7 mouse cellular contexts compared by ENCODE assay signal in genomic region chr9:69368071-69368470, GRCm38 (mm10). TPM values are rescaled to one million over a fixed set of nuclear protein-coding genes. Genes with fewer than 3 reads are reported as not detected.
DNase-seq lines count a peak whose midpoint lies in the region; ATAC-seq and TF ChIP-seq lines count a peak whose summit lies in the region.

No protein-coding gene starts in this region.

- in situ Hi-C loops in CH12.LX (cut with MboI; ENCODE audit: low pct_ligation_motif_present, low pct_unique_long_range_greater_than_20kb, low sequenced_read_pairs), result no loop called here

- no peaks in the 10 kb centered on the region for H3K9me3 ChIP-seq in CH12.LX (replicated peaks; ENCODE audit: low read length)
- no peaks in the 10 kb centered on the region for H3K9me3 ChIP-seq in liver, postnatal 0 days (ENCODE audit: low read length)

- no peak overlapping the region for H3ac ChIP-seq in C2C12 (ENCODE audit: control insufficient read depth, insufficient read length, low read depth)

- no peak for TF ChIP-seq POLR2A in CH12.LX (IDR thresholded peaks at IDR 0.05; ENCODE audit: low read depth, low read length)
- no peak for TF ChIP-seq POLR2A in brain, embryonic 14.5 days (IDR thresholded peaks at IDR 0.05; ENCODE audit: borderline replicate concordance, extremely low read depth, insufficient read depth, insufficient read length, poor library complexity, severe bottlenecking)

- H3K79me2 ChIP-seq in C2C12 (ENCODE audit: control insufficient read depth, insufficient read depth) (no peaks in the 10 kb centered on the region), CH12.LX (replicated peaks; ENCODE audit: control insufficient read depth, extremely low read depth, insufficient read depth, poor library complexity, severe bottlenecking) (no peaks in the 10 kb centered on the region)

- no peak overlapping the region for H3K27ac ChIP-seq in CH12.LX (ENCODE audit: insufficient read depth, low read depth)
- H3K27ac ChIP-seq in liver, postnatal 0 days (ENCODE audit: low read depth), result no peak overlapping the region

- H3K27me3 ChIP-seq in C2C12 (ENCODE audit: control insufficient read depth, insufficient read depth, insufficient read length), result peaks cover 10% of the 10 kb centered on the region
- H3K27me3 ChIP-seq in CH12.LX (replicated peaks), result no peaks in the 10 kb centered on the region
- no peaks in the 10 kb centered on the region for H3K27me3 ChIP-seq in liver, postnatal 0 days (ENCODE audit: insufficient read depth, low read length)

- H3K36me3 ChIP-seq in C2C12 (ENCODE audit: control insufficient read depth, insufficient read depth), result no peaks in the 10 kb centered on the region
- H3K36me3 ChIP-seq in CH12.LX (replicated peaks in 1 of 2; ENCODE audit: control insufficient read depth in 1 of 2, insufficient read depth in 1 of 2, low read length in 1 of 2), result peaks cover 0 to 14% of the 10 kb centered on the region in 2 experiments
- H3K36me3 ChIP-seq in liver, postnatal 0 days (replicated peaks; ENCODE audit: insufficient read depth, low read length), result peaks cover 6% of the 10 kb centered on the region; the same call in 1 of the 2 replicates

- no peak overlapping the region for H3K4me3 ChIP-seq in C2C12 (ENCODE audit: insufficient read depth, poor library complexity, severe bottlenecking)
- H3K4me3 ChIP-seq in CH12.LX (replicated peaks in 1 of 3; ENCODE audit: low read depth in 2 of 3, low read length in 2 of 3, poor library complexity in 1 of 3), result no peak overlapping the region
- no peak overlapping the region for H3K4me3 ChIP-seq in liver, postnatal 0 days (ENCODE audit: low read depth, low read length)

- dilution Hi-C loops in CH12.LX (cut with MboI; ENCODE audit: extremely low pct_ligation_motif_present, extremely low pct_unique_long_range_greater_than_20kb, low sequenced_read_pairs), result no loop called here

- H3K4me1 ChIP-seq in CH12.LX (ENCODE audit: control insufficient read depth in 1 of 2, insufficient read depth in 2 of 2), result peaks cover 0 to 12% of the 10 kb centered on the region in 2 experiments; a peak in 2 of 4 replicates
- no peaks in the 10 kb centered on the region for H3K4me1 ChIP-seq in liver, postnatal 0 days (ENCODE audit: insufficient read depth)

- H3K9ac ChIP-seq in CH12.LX (ENCODE audit: insufficient read depth, low read depth), result no peak overlapping the region
- H3K9ac ChIP-seq in liver, postnatal 0 days (replicated peaks), result no peak overlapping the region

- 66% methylated on average over 8 of the region's 8 CpGs for WGBS in liver, postnatal 0 days (ENCODE audit: insufficient replicate concordance)

- no peak for TF ChIP-seq EP300 in CH12.LX (IDR thresholded peaks at IDR 0.05; ENCODE audit: low read length)
- no peak for TF ChIP-seq EP300 in liver, postnatal 0 days (IDR thresholded peaks at IDR 0.05; ENCODE audit: low read depth)

- TF ChIP-seq CTCF in C2C12 (IDR thresholded peaks at IDR 0.05; ENCODE audit: control insufficient read depth, insufficient read depth, insufficient read length) (peak; percentile 82), CH12.LX (conservative IDR thresholded peaks at IDR 0.05 in 1 of 2, IDR thresholded peaks at IDR 0.05 in 1 of 2; ENCODE audit: low read depth in 2 of 2, low read length in 2 of 2) (peak; percentile 71 to 81)
- TF ChIP-seq CTCF in brain, embryonic 14.5 days (IDR thresholded peaks at IDR 0.05; ENCODE audit: borderline replicate concordance, extremely low read depth, insufficient read depth, insufficient read length), result peak; percentile 84
- peak; percentile 81 for TF ChIP-seq CTCF in liver, postnatal 0 days (IDR thresholded peaks at IDR 0.05; ENCODE audit: low read depth)

- no peak overlapping the region for H3K4me2 ChIP-seq in CH12.LX (ENCODE audit: insufficient read depth, low read depth, poor library complexity, severe bottlenecking)
- H3K4me2 ChIP-seq in liver, postnatal 0 days (ENCODE audit: low read depth, low read length), result no peak overlapping the region

- peak; percentile 57 for DNase-seq in CH12.LX (ENCODE audit: extremely low read depth)
- peak; percentile 47 for DNase-seq in brain, embryonic 14.5 days (ENCODE audit: low read depth)
- DNase-seq in kidney, postnatal 10 days, result peak; percentile 82
- peak; percentile 71 for DNase-seq in liver, postnatal 0 days
- DNase-seq in right cerebral cortex, postnatal 14 days, result peak; percentile 54

- peak; percentile 60 for ATAC-seq in frontal cortex, adult (ENCODE audit: low TSS enrichment)
- no peak for ATAC-seq in liver, postnatal 0 days

- peak; percentile 71 for TF ChIP-seq RAD21 in CH12.LX (IDR thresholded peaks at IDR 0.05; ENCODE audit: low read depth, low read length)

- H3K79me3 ChIP-seq in C2C12 (ENCODE audit: low read depth), result no peaks in the 10 kb centered on the region

TF ChIP-seq in C2C12, 6 proteins besides CTCF, POLR2A, EP300 and RAD21:
- TF ChIP-seq MYOD1 (IDR thresholded peaks at IDR 0.05; ENCODE audit: control insufficient read depth, insufficient read length, low read depth), result no peak
- TF ChIP-seq FOSL1 (IDR thresholded peaks at IDR 0.05; ENCODE audit: insufficient read depth, low read length, poor library complexity, severe bottlenecking), result no peak
- no peak for TF ChIP-seq MYOG (IDR thresholded peaks at IDR 0.05; ENCODE audit: control insufficient read depth, extremely low read depth, insufficient read length)
- no peak for TF ChIP-seq CEBPB (IDR thresholded peaks at IDR 0.05; ENCODE audit: low read depth)
- no peak for TF ChIP-seq MAX (IDR thresholded peaks at IDR 0.05)
- no peak for TF ChIP-seq USF1 (IDR thresholded peaks at IDR 0.05; ENCODE audit: low read depth)

TF ChIP-seq in CH12.LX, 34 proteins besides CTCF, POLR2A, EP300 and RAD21:
- TF ChIP-seq SMC3 (IDR thresholded peaks at IDR 0.05; ENCODE audit: low read depth, low read length) (peak; percentile 68), TCF12 (IDR thresholded peaks at IDR 0.05; ENCODE audit: low read depth, low read length) (peak; percentile 44; the same call in 1 of the 2 replicates), MAFK (IDR thresholded peaks at IDR 0.05; ENCODE audit: insufficient replicate concordance, low read length) (no peak)

RNA-seq across cellular contexts. Expression of gene Ice2, which starts 29.6 kb away (rescaled TPM):
- polyA plus RNA-seq in C2C12 (2012; fragmentation: generic; extraction: Trizol) (2.6 TPM), CH12.LX (2012; ENCODE audit: insufficient read length, low read depth) (14.9 and 15.8 TPM in 2 replicates)
- total RNA-seq in CH12.LX (2012; rRNA removed) (13.3 and 13.6 TPM in 2 replicates), CH12.LX (2014; rRNA removed) (23.1 and 28.2 TPM in 2 replicates)
- polyA plus RNA-seq in brain, embryonic 14.5 days (2012; rRNA removed), result 9.1 and 9.2 TPM in 2 replicates
- polyA plus RNA-seq in liver, postnatal 0 days (2015; fragmentation: Nextera tagmentation; extraction: Ambion mirVana), result 4.5 and 5.1 TPM in 2 replicates
